Mouse (Mus musculus): Measurements from ENCODE around the gene Gm20854. TPM values are rescaled to one million over a fixed set of nuclear protein-coding genes. Genes with fewer than 3 reads are reported as not detected.
"Not testable (repeated sequence)": the region's sequence is repeated elsewhere in the genome, so short reads cannot be mapped to it uniquely, and the experiment has no call there.

The Gm20854 gene
- total RNA-seq (2018; cell fraction: chromatin; rRNA removed): not detected
- total RNA-seq (2018; cell fraction: cytosol; rRNA removed): not detected
- total RNA-seq (2018; cell fraction: nucleus; rRNA removed): not detected
- polyA plus RNA-seq (2018): not detected in 3 replicates

DNA sequence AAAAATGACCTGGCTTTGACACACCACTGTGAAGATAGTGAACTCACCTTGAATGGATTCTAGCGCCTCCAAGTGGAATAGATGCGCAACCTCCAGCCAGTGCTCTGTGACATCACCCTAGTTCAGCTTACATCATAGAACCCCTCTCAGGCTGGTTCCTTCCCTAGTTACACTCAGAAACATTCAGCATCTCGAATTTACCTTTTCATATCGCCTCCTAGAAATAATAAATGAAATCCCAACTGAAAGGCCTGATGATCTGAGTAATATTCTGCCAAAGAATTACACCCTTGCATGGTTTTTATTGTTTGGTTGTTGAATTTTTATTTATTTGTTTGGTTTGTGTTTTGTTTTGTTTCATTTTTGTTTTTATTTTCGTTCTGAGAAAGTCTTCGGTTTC, at the start of gene Gm20854:
TSS of gene Gm20854 (minus strand) at position 101 of the 400 bp plus-strand sequence.
- no CpG with 5 or more reads among the region's 6 CpGs for WGBS (ENCODE audit: missing documents)
- H3K27ac ChIP-seq; H3K79me2 ChIP-seq (ENCODE audit: inconsistent target); H3K4me3 ChIP-seq (ENCODE audit: inconsistent target); H3K36me3 ChIP-seq (ENCODE audit: inconsistent target): not testable (repeated sequence)
